21 mouse cellular contexts compared by ENCODE assay signal in genomic region chr5:17647643-17648226, GRCm38 (mm10).
A peak's percentile ranks its signal among the peaks of the same experiment; 100 is the strongest.
DNase-seq lines count a peak whose midpoint lies in the region; ATAC-seq and TF ChIP-seq lines count a peak whose summit lies in the region.
"Had no signal": no experiment of that assay in that cellular context is flagged by ENCODE, and none has a peak within 500 bp of the region (broad histone marks: within the 10 kb centered on the region; RNA-seq: fewer than 3 reads in every experiment).

No protein-coding gene starts in this region.

- ATAC-seq in embryonic facial prominence, embryonic 12.5 days (ENCODE audit: insufficient number of reproducible peaks, insufficient read depth, low FRiP score, low TSS enrichment): no peak
- ATAC-seq in midbrain, embryonic 13.5 days: 0 out of 2 replicates have a peak, but pooled peaks have one; percentile 30
- ATAC-seq in midbrain, embryonic 14.5 days (ENCODE audit: low FRiP score, low TSS enrichment): no peak
- ATAC-seq in forebrain, embryonic 16.5 days: peak; percentile 80
- peak; percentile 55 for ATAC-seq in limb, embryonic 14.5 days (ENCODE audit: low FRiP score, low read depth)
- ATAC-seq: liver, embryonic 12.5 days had no signal

- no peak for TF ChIP-seq POLR2A in limb, embryonic 14.5 days (IDR thresholded peaks at IDR 0.05; ENCODE audit: borderline replicate concordance, extremely low read depth, insufficient read depth, insufficient read length)

- H3K9me3 ChIP-seq in embryonic facial prominence, embryonic 12.5 days: no peaks in the 10 kb centered on the region
- no peaks in the 10 kb centered on the region for H3K9me3 ChIP-seq in embryonic facial prominence, embryonic 10.5 days
- H3K9me3 ChIP-seq in midbrain, embryonic 13.5 days: no peaks in the 10 kb centered on the region
- H3K9me3 ChIP-seq in midbrain, embryonic 14.5 days (ENCODE audit: control insufficient read depth, low read length): no peaks in the 10 kb centered on the region
- H3K9me3 ChIP-seq in forebrain, embryonic 16.5 days (ENCODE audit: control insufficient read depth, low read length): no peaks in the 10 kb centered on the region
- H3K9me3 ChIP-seq in limb, embryonic 14.5 days (ENCODE audit: control insufficient read depth, low read length): no peaks in the 10 kb centered on the region
- H3K9me3 ChIP-seq: heart, embryonic 13.5 days; kidney, embryonic 15.5 days; liver, embryonic 12.5 days; megakaryocyte, embryonic 14.5 days; neural tube, embryonic 13.5 days had no signal

- H3K9ac ChIP-seq in embryonic facial prominence, embryonic 12.5 days: no peak overlapping the region
- H3K9ac ChIP-seq in midbrain, embryonic 13.5 days (replicated peaks): no peak overlapping the region
- H3K9ac ChIP-seq in midbrain, embryonic 14.5 days (replicated peaks; ENCODE audit: low read length): no peak overlapping the region
- H3K9ac ChIP-seq in forebrain, embryonic 16.5 days (replicated peaks; ENCODE audit: low read depth, low read length): no peak overlapping the region
- no peak overlapping the region for H3K9ac ChIP-seq in limb, embryonic 14.5 days (ENCODE audit: low read depth, low read length, severe bottlenecking)
- H3K9ac ChIP-seq: heart, embryonic 13.5 days; hindbrain, embryonic 14.5 days; kidney, embryonic 15.5 days; liver, embryonic 12.5 days; neural tube, embryonic 13.5 days had no signal

- no peak overlapping the region for H3K4me3 ChIP-seq in embryonic facial prominence, embryonic 12.5 days
- H3K4me3 ChIP-seq in embryonic facial prominence, embryonic 10.5 days: no peak overlapping the region
- no peak overlapping the region for H3K4me3 ChIP-seq in midbrain, embryonic 13.5 days (replicated peaks)
- H3K4me3 ChIP-seq in midbrain, embryonic 14.5 days (replicated peaks; ENCODE audit: low read depth, low read length): no peak overlapping the region
- no peak overlapping the region for H3K4me3 ChIP-seq in forebrain, embryonic 16.5 days (replicated peaks; ENCODE audit: low read length)
- no peak overlapping the region for H3K4me3 ChIP-seq in limb, embryonic 14.5 days (replicated peaks; ENCODE audit: low read length)
- H3K4me3 ChIP-seq: heart, embryonic 13.5 days; kidney, embryonic 15.5 days; liver, embryonic 12.5 days; megakaryocyte, embryonic 14.5 days; neural tube, embryonic 13.5 days had no signal

- 0 out of 2 replicates have a peak overlapping the region, but pooled peaks have one; percentile 23 for H3K27ac ChIP-seq in embryonic facial prominence, embryonic 12.5 days
- no peak overlapping the region for H3K27ac ChIP-seq in embryonic facial prominence, embryonic 10.5 days (replicated peaks)
- H3K27ac ChIP-seq in midbrain, embryonic 13.5 days: no peak overlapping the region
- H3K27ac ChIP-seq in midbrain, embryonic 14.5 days (replicated peaks; ENCODE audit: low read depth, low read length): no peak overlapping the region
- H3K27ac ChIP-seq in forebrain, embryonic 16.5 days (ENCODE audit: low read length): no peak overlapping the region
- H3K27ac ChIP-seq in limb, embryonic 14.5 days (replicated peaks; ENCODE audit: low read depth, low read length): peak overlapping the region; percentile 39; the same call in 1 of the 2 replicates
- H3K27ac ChIP-seq: heart, embryonic 13.5 days; hindbrain, embryonic 14.5 days; liver, embryonic 12.5 days had no signal

- peaks cover 11% of the 10 kb centered on the region; the same call in 1 of the 2 replicates for H3K4me1 ChIP-seq in embryonic facial prominence, embryonic 12.5 days
- peaks cover 17% of the 10 kb centered on the region for H3K4me1 ChIP-seq in embryonic facial prominence, embryonic 10.5 days
- no peaks in the 10 kb centered on the region for H3K4me1 ChIP-seq in midbrain, embryonic 13.5 days (replicated peaks)
- no peaks in the 10 kb centered on the region for H3K4me1 ChIP-seq in midbrain, embryonic 14.5 days (ENCODE audit: control insufficient read depth, insufficient read depth, low read length)
- H3K4me1 ChIP-seq in forebrain, embryonic 16.5 days (replicated peaks; ENCODE audit: control insufficient read depth, insufficient read depth, low read length): peaks cover 3% of the 10 kb centered on the region
- H3K4me1 ChIP-seq in limb, embryonic 14.5 days (ENCODE audit: control insufficient read depth, insufficient read depth, low read length): peaks cover 5% of the 10 kb centered on the region; the same call in 1 of the 2 replicates
- H3K4me1 ChIP-seq: heart, embryonic 13.5 days; liver, embryonic 12.5 days; megakaryocyte, embryonic 14.5 days had no signal

- H3K36me3 ChIP-seq in embryonic facial prominence, embryonic 12.5 days: no peaks in the 10 kb centered on the region
- H3K36me3 ChIP-seq in embryonic facial prominence, embryonic 10.5 days (replicated peaks): no peaks in the 10 kb centered on the region
- H3K36me3 ChIP-seq in midbrain, embryonic 13.5 days: no peaks in the 10 kb centered on the region
- H3K36me3 ChIP-seq in midbrain, embryonic 14.5 days (ENCODE audit: control insufficient read depth, insufficient read depth, low read length): no peaks in the 10 kb centered on the region
- no peaks in the 10 kb centered on the region for H3K36me3 ChIP-seq in forebrain, embryonic 16.5 days (ENCODE audit: control insufficient read depth, insufficient read depth)
- no peaks in the 10 kb centered on the region for H3K36me3 ChIP-seq in limb, embryonic 14.5 days (ENCODE audit: control insufficient read depth, insufficient read depth, low read length)
- H3K36me3 ChIP-seq: heart, embryonic 13.5 days; kidney, embryonic 15.5 days; liver, embryonic 12.5 days; neural tube, embryonic 13.5 days had no signal

- no peak overlapping the region for H3K4me2 ChIP-seq in embryonic facial prominence, embryonic 12.5 days (replicated peaks)
- no peak overlapping the region for H3K4me2 ChIP-seq in midbrain, embryonic 13.5 days (replicated peaks)
- no peak overlapping the region for H3K4me2 ChIP-seq in midbrain, embryonic 14.5 days (ENCODE audit: low read length)
- H3K4me2 ChIP-seq in forebrain, embryonic 16.5 days (ENCODE audit: low read length): no peak overlapping the region
- peak overlapping the region; percentile 2; the same call in 1 of the 2 replicates for H3K4me2 ChIP-seq in limb, embryonic 14.5 days (replicated peaks; ENCODE audit: low read depth, low read length, severe bottlenecking)
- H3K4me2 ChIP-seq: heart, embryonic 13.5 days; hindbrain, embryonic 14.5 days; kidney, embryonic 15.5 days; liver, embryonic 12.5 days; neural tube, embryonic 13.5 days had no signal

- WGBS in embryonic facial prominence, embryonic 12.5 days: 55% methylated on average over 7 of the region's 7 CpGs
- WGBS in embryonic facial prominence, embryonic 10.5 days: 61% methylated on average over 7 of the region's 7 CpGs
- 50% methylated on average over 7 of the region's 7 CpGs for WGBS in midbrain, embryonic 13.5 days
- 39% methylated on average over 7 of the region's 7 CpGs for WGBS in midbrain, embryonic 14.5 days
- WGBS in forebrain, embryonic 16.5 days: 26% methylated on average over 7 of the region's 7 CpGs
- 43% methylated on average over 7 of the region's 7 CpGs for WGBS in limb, embryonic 14.5 days

- no peak for DNase-seq in embryonic facial prominence, embryonic 10.5 days (ENCODE audit: low spot score)
- DNase-seq in midbrain, embryonic 14.5 days: no peak
- no peak for DNase-seq in limb, embryonic 14.5 days (ENCODE audit: low spot score)
- no peak for DNase-seq in urinary bladder, adult 18-20 months (ENCODE audit: low spot score in 2 of 2)
- DNase-seq in liver: no peak
- DNase-seq: adrenal gland, adult 2 months; cerebellum, adult 9-11 months; kidney, postnatal 4 days; lung, adult 2 months; right cerebral cortex, postnatal 14 days; spleen, adult 18-20 months; thymus, adult 2 months had no signal

- no peaks in the 10 kb centered on the region for H3K27me3 ChIP-seq in embryonic facial prominence, embryonic 12.5 days
- no peaks in the 10 kb centered on the region for H3K27me3 ChIP-seq in embryonic facial prominence, embryonic 10.5 days (replicated peaks; ENCODE audit: low read depth, poor library complexity, severe bottlenecking)
- H3K27me3 ChIP-seq in midbrain, embryonic 13.5 days: no peaks in the 10 kb centered on the region
- H3K27me3 ChIP-seq in midbrain, embryonic 14.5 days (ENCODE audit: control insufficient read depth, insufficient read depth, low read length): no peaks in the 10 kb centered on the region
- H3K27me3 ChIP-seq in forebrain, embryonic 16.5 days (replicated peaks; ENCODE audit: control insufficient read depth, insufficient read depth, low read length): no peaks in the 10 kb centered on the region
- H3K27me3 ChIP-seq in limb, embryonic 14.5 days (ENCODE audit: control insufficient read depth, insufficient read depth, low read length): no peaks in the 10 kb centered on the region
- H3K27me3 ChIP-seq: heart, embryonic 13.5 days; kidney, embryonic 15.5 days; liver, embryonic 12.5 days; megakaryocyte, embryonic 14.5 days; neural tube, embryonic 13.5 days had no signal

Comparison
In these comparisons a context has a peak if more than half of its experiments do, and no peak if none do; other contexts are left out.
1. ATAC-seq: peak in midbrain, embryonic 13.5 days (single experiment), forebrain, embryonic 16.5 days (single experiment) and limb, embryonic 14.5 days (single experiment); none in embryonic facial prominence, embryonic 12.5 days (single experiment) and midbrain, embryonic 14.5 days (single experiment).
2. H3K27ac ChIP-seq: peak in embryonic facial prominence, embryonic 12.5 days (single experiment) and limb, embryonic 14.5 days (single experiment); none in embryonic facial prominence, embryonic 10.5 days (single experiment), midbrain, embryonic 13.5 days (single experiment), midbrain, embryonic 14.5 days (single experiment) and forebrain, embryonic 16.5 days (single experiment).